Mouse (Mus musculus) spleen, adult 18-20 months (tissue): ENCODE results near the gene Zzef1.
A peak's percentile ranks its signal among the peaks of the same experiment; 100 is the strongest.

Experiments
- DNase-seq, 2 experiments: peaks; one replicate each; pipeline ENCODE4 v3.0.0; 2022; ENCODE audit warnings: mixed read lengths in 2 of 2

The Zzef1 gene

GRCm38 (mm10) chr11:72923116-72923515, 127.1 kb downstream of the Zzef1 start:
- no peak for DNase-seq

- no peak for DNase-seq
Observed at GRCm38 (mm10) chr11:72924458-72924857, 128.4 kb downstream of the Zzef1 start.

- no peak for DNase-seq
Observed at GRCm38 (mm10) chr11:72925067-72925466, 129.0 kb downstream of the Zzef1 start.

GRCm38 (mm10) chr11:72926226-72926890, 130.3 kb downstream of the Zzef1 start:
- peak; percentile 44 to 71 for DNase-seq

GRCm38 (mm10) chr11:72928516-72928915, 132.5 kb downstream of the Zzef1 start:
- DNase-seq, result no peak

- DNase-seq, result no peak
Observed at GRCm38 (mm10) chr11:72940208-72941143, 144.4 kb downstream of the Zzef1 start.

GRCm38 (mm10) chr11:72944996-72945793, 149.2 kb downstream of the Zzef1 start:
- no peak for DNase-seq

- DNase-seq, result no peak
Observed at GRCm38 (mm10) chr11:72945875-72946559, 150.0 kb downstream of the Zzef1 start.

- DNase-seq, result no peak
Observed at GRCm38 (mm10) chr11:72946560-72947119, 150.6 kb downstream of the Zzef1 start.

- no peak for DNase-seq
Observed at GRCm38 (mm10) chr11:72947840-72948239, 151.8 kb downstream of the Zzef1 start.

GRCm38 (mm10) chr11:72948254-72948653, 152.2 kb downstream of the Zzef1 start:
- DNase-seq, result no peak

GRCm38 (mm10) chr11:72951137-72952000, 155.3 kb downstream of the Zzef1 start:
- DNase-seq, result no peak

GRCm38 (mm10) chr11:72952226-72952625, 156.2 kb downstream of the Zzef1 start:
- no peak for DNase-seq

GRCm38 (mm10) chr11:72952697-72953096, 156.7 kb downstream of the Zzef1 start:
- DNase-seq, result no peak

- DNase-seq, result no peak
Observed at GRCm38 (mm10) chr11:72953116-72953439, 157.1 kb downstream of the Zzef1 start.

GRCm38 (mm10) chr11:72953440-72954151, 157.6 kb downstream of the Zzef1 start:
- DNase-seq, result peak; percentile 31 to 43

GRCm38 (mm10) chr11:72954216-72954615, 158.2 kb downstream of the Zzef1 start:
- no peak for DNase-seq

- DNase-seq, result no peak
Observed at GRCm38 (mm10) chr11:72955339-72955974, 159.4 kb downstream of the Zzef1 start.

- no peak for DNase-seq
Observed at GRCm38 (mm10) chr11:72957318-72957717, 161.3 kb downstream of the Zzef1 start.
